In the genomic region with DNA sequence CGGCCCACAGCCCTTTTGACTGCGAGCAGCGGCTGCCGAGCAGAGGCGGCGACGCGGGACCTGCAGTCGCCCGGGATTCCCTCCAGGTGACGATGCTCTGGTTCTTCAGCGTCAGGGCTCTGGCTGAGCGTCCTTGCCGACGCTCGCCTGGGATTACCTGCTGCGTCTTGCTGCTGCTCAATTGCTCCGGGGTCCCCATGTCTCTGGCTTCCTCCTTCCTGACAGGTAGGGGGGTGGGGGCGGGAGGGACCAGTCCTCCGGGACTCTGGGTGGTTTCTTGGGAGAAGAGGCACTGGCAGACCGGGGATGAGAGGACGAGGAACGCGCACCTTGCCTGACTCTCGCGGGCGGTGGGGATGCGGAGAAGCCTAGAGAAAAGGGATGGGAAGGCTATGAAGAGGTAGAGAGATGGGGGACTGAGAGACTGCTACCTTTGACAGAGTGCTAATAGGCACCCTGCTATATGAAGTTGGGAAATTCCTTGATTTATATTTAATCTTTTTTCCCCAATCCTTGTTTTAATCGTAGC, we compare ENCODE assay signal across 9 mouse cellular contexts. TPM values are rescaled to one million over a fixed set of nuclear protein-coding genes. Genes with fewer than 3 reads are reported as not detected.
DNase-seq lines count a peak whose midpoint lies in the region; ATAC-seq lines count a peak whose summit lies in the region.
"Had no signal": no experiment of that assay in that cellular context is flagged by ENCODE, and none has a peak within 500 bp of the region (broad histone marks: within the 10 kb centered on the region; RNA-seq: fewer than 3 reads in every experiment).

No protein-coding gene starts in this region.

- H3K4me1 ChIP-seq in lung, embryonic 15.5 days: peaks cover 19% of the 10 kb centered on the region
- peaks cover 8% of the 10 kb centered on the region; the same call in 1 of the 2 replicates for H3K4me1 ChIP-seq in hindbrain, embryonic 14.5 days (replicated peaks; ENCODE audit: control insufficient read depth, insufficient read depth, low read length)
- peaks cover 7% of the 10 kb centered on the region for H3K4me1 ChIP-seq in midbrain, embryonic 15.5 days

- H3K9ac ChIP-seq in lung, embryonic 15.5 days: peak overlapping the region; percentile 68
- peak overlapping the region; percentile 88 for H3K9ac ChIP-seq in hindbrain, embryonic 14.5 days
- H3K9ac ChIP-seq in midbrain, embryonic 15.5 days: peak overlapping the region; percentile 71

- no peaks in the 10 kb centered on the region for H3K36me3 ChIP-seq in lung, embryonic 15.5 days
- H3K36me3 ChIP-seq in hindbrain, embryonic 14.5 days (replicated peaks; ENCODE audit: control insufficient read depth, insufficient read depth): no peaks in the 10 kb centered on the region
- H3K36me3 ChIP-seq in midbrain, embryonic 15.5 days (replicated peaks): no peaks in the 10 kb centered on the region

- peak; percentile 32 to 35 for DNase-seq in cerebellum, adult 18-20 months
- no peak for DNase-seq in cerebellum, adult 9-10 months
- no peak for DNase-seq in lung, postnatal 14 days
- no peak for DNase-seq in hindbrain, embryonic 14.5 days (ENCODE audit: low spot score)
- DNase-seq in urinary bladder, postnatal 36 days (ENCODE audit: low spot score in 2 of 2): no peak
- no peak for DNase-seq in adrenal gland, adult (ENCODE audit: inconsistent age in 2 of 2, low spot score in 1 of 2)

- peak overlapping the region; percentile 93 for H3K4me2 ChIP-seq in lung, embryonic 15.5 days
- peak overlapping the region; percentile 92 for H3K4me2 ChIP-seq in hindbrain, embryonic 14.5 days (replicated peaks)
- H3K4me2 ChIP-seq in midbrain, embryonic 15.5 days: peak overlapping the region; percentile 98

- H3K9me3 ChIP-seq in lung, embryonic 15.5 days: no peaks in the 10 kb centered on the region
- H3K9me3 ChIP-seq in hindbrain, embryonic 14.5 days (ENCODE audit: control insufficient read depth, low read length): no peaks in the 10 kb centered on the region
- no peaks in the 10 kb centered on the region for H3K9me3 ChIP-seq in midbrain, embryonic 15.5 days

- peaks cover 39% of the 10 kb centered on the region for H3K27me3 ChIP-seq in lung, embryonic 15.5 days
- H3K27me3 ChIP-seq in hindbrain, embryonic 14.5 days (ENCODE audit: control insufficient read depth, insufficient read depth, low read length): peaks cover 48% of the 10 kb centered on the region
- peaks cover 22% of the 10 kb centered on the region for H3K27me3 ChIP-seq in midbrain, embryonic 15.5 days (replicated peaks)

- ATAC-seq in lung, embryonic 15.5 days (ENCODE audit: borderline replicate concordance, extremely low read depth, low FRiP score, low TSS enrichment): no peak
- peak; percentile 25; the same call in 1 of the 2 replicates for ATAC-seq in hindbrain, embryonic 14.5 days (ENCODE audit: low FRiP score)
- peak; percentile 51; the same call in 1 of the 2 replicates for ATAC-seq in midbrain, embryonic 15.5 days (replicated peaks)

- peak overlapping the region; percentile 83; the same call in 1 of the 2 replicates for H3K27ac ChIP-seq in lung, embryonic 15.5 days
- peak overlapping the region; percentile 85 for H3K27ac ChIP-seq in hindbrain, embryonic 14.5 days
- peak overlapping the region; percentile 85 for H3K27ac ChIP-seq in midbrain, embryonic 15.5 days

- H3K4me3 ChIP-seq in lung, embryonic 15.5 days: peak overlapping the region; percentile 69
- H3K4me3 ChIP-seq in hindbrain, embryonic 14.5 days (replicated peaks; ENCODE audit: low read length): peak overlapping the region; percentile 81
- peak overlapping the region; percentile 74 for H3K4me3 ChIP-seq in midbrain, embryonic 15.5 days

- 1% methylated on average over 29 of the region's 29 CpGs for WGBS in lung, embryonic 15.5 days
- WGBS in hindbrain, embryonic 14.5 days: under 1% methylated on average over 29 of the region's 29 CpGs
- 1% methylated on average over 29 of the region's 29 CpGs for WGBS in midbrain, embryonic 15.5 days

RNA-seq across cellular contexts. Expression of a gene that starts 0.7 kb away (rescaled TPM):
- 26.5 and 28.3 TPM in 2 replicates for polyA plus RNA-seq in lung, embryonic 15.5 days (2015; fragmentation: Nextera tagmentation; extraction: Ambion mirVana)
- 8.4 and 9.9 TPM in 2 replicates for polyA plus RNA-seq in hindbrain, embryonic 14.5 days (2014; fragmentation: Nextera tagmentation; extraction: Ambion mirVana)
- polyA plus RNA-seq in midbrain, embryonic 15.5 days (2015; fragmentation: Nextera tagmentation; extraction: Ambion mirVana): 7.1 and 7.7 TPM in 2 replicates
- polyA plus RNA-seq: erythroblast, embryonic 14.5 days had no signal

Comparison
In these comparisons a context has a peak if more than half of its experiments do, and no peak if none do; other contexts are left out.
1. DNase-seq: peak in cerebellum, adult 18-20 months (2 of 2); none in cerebellum, adult 9-10 months (single experiment), lung, postnatal 14 days (single experiment), hindbrain, embryonic 14.5 days (single experiment), urinary bladder, postnatal 36 days (0 of 2) and adrenal gland, adult (0 of 2).
2. Peak in every context shown above with its lines, with median percentiles within 50 percentile points of each other: H3K27ac ChIP-seq, H3K4me2 ChIP-seq, H3K4me3 ChIP-seq and H3K9ac ChIP-seq.